Mouse (Mus musculus) G1E (cell line): Measurements from ENCODE around the gene Egln1. TPM values are rescaled to one million over a fixed set of nuclear protein-coding genes. Genes with fewer than 3 reads are reported as not detected.

ENCODE experiments used
- ATAC-seq: 2 replicates; pipeline ENCODE4 v1.8.0; 2016; ENCODE audit warnings: mild to moderate bottlenecking; ENCODE audit not compliant: insufficient number of reproducible peaks, poor library complexity, low FRiP score, severe bottlenecking; ENCODE audit errors: extremely low read depth
- DNase-seq: peaks from one replicate; pipeline ENCODE4 v3.0.0; 2012; ENCODE audit warnings: low spot score
- H3K27me3 ChIP-seq: 2 replicates; pipeline ENCODE4 v1.6.1; 2012; ENCODE audit warnings: mild to moderate bottlenecking, low read length, inconsistent platforms; ENCODE audit not compliant: insufficient read depth
- H3K36me3 ChIP-seq: replicated peaks from 2 replicates; pipeline ENCODE3; 2012; ENCODE audit warnings: mild to moderate bottlenecking, inconsistent platforms
- H3K4me1 ChIP-seq: 2 replicates; pipeline ENCODE4 v1.6.1; 2012; ENCODE audit warnings: low read depth, low read length, inconsistent platforms, mixed read lengths; ENCODE audit not compliant: insufficient read depth
- H3K4me3 ChIP-seq: 2 replicates; pipeline ENCODE4 v1.5.1; 2012; ENCODE audit warnings: low read depth, mild to moderate bottlenecking, inconsistent platforms, low read length, moderate library complexity, mixed read lengths
- H3K9me3 ChIP-seq: replicated peaks from 2 replicates; pipeline ENCODE4 v1.6.1; 2012; ENCODE audit warnings: inconsistent platforms
- CTCF ChIP-seq: IDR thresholded peaks from 2 replicates; pipeline ENCODE4 v1.5.1; 2012; ENCODE audit warnings: low read depth, low read length, inconsistent platforms, mixed read lengths
- GATA1 ChIP-seq: IDR thresholded peaks from 2 replicates; pipeline ENCODE4 v1.6.1; 2012; ENCODE audit warnings: borderline replicate concordance, low read length, inconsistent platforms, mixed read lengths
- GATA2 ChIP-seq: IDR thresholded peaks from 2 replicates; pipeline ENCODE4 v1.6.1; 2012; ENCODE audit warnings: low read depth, low read length, inconsistent platforms, borderline replicate concordance
- POLR2AphosphoS5 ChIP-seq: IDR thresholded peaks from 2 replicates; pipeline ENCODE4 v1.6.1; 2012; ENCODE audit warnings: low read depth, low read length, inconsistent platforms; ENCODE audit not compliant: insufficient replicate concordance
- TAL1 ChIP-seq: conservative IDR thresholded peaks from 2 replicates; pipeline ENCODE4 v1.6.1; 2012; ENCODE audit warnings: low read depth, low read length, inconsistent platforms, mixed read lengths
- polyA plus RNA-seq: library from polyadenylated mRNA; stranded (reverse); fragments of >175 nt; gene quantifications from 2 replicates; pipeline ENCODE4 v1.2.3, GENCODE M21; 2012
- total RNA-seq, 2 experiments: library from RNA; stranded (forward) in 1 of 2; stranded (reverse) in 1 of 2; fragments of 200-1000 nt in 1 of 2; fragments of >200 nt in 1 of 2; fragmentation: Nextera tagmentation in 1 of 2; gene quantifications; 2 replicates each; pipeline ENCODE4 v1.2.3; 2014 to 2017

The Egln1 gene
- total and polyA plus RNA-seq, 3 experiments = 17.6 to 39.3 (median 33.8) TPM

- ATAC-seq = no peak
- TF ChIP-seq TAL1 = no peak
- no peak for TF ChIP-seq CTCF
- TF ChIP-seq GATA2 = no peak
- TF ChIP-seq GATA1 = no peak
- no peak for TF ChIP-seq POLR2AphosphoS5
- H3K36me3 ChIP-seq = no peaks in the 10 kb centered on the region
- no peak for DNase-seq
- peaks cover 31% of the 10 kb centered on the region for H3K9me3 ChIP-seq
- H3K4me3 ChIP-seq = no peak overlapping the region
- H3K27me3 ChIP-seq = 0 out of 2 replicates have a peak, but pooled peaks cover 2% of the 10 kb centered on the region
- no peaks in the 10 kb centered on the region for H3K4me1 ChIP-seq
Measured at GRCm38 (mm10) chr8:124960226-124960880, 11.2 kb upstream of the Egln1 start.

GRCm38 (mm10) chr8:124959462-124960225 is 10.5 kb upstream of the Egln1 start:
- H3K9me3 ChIP-seq = peaks cover 31% of the 10 kb centered on the region
- ATAC-seq = no peak
- DNase-seq = no peak
- no peak for TF ChIP-seq TAL1
- TF ChIP-seq CTCF = no peak
- no peak for TF ChIP-seq GATA2
- no peak for TF ChIP-seq POLR2AphosphoS5
- no peak for TF ChIP-seq GATA1
- 0 out of 2 replicates have a peak, but pooled peaks cover 2% of the 10 kb centered on the region for H3K27me3 ChIP-seq
- no peaks in the 10 kb centered on the region for H3K4me1 ChIP-seq
- no peaks in the 10 kb centered on the region for H3K36me3 ChIP-seq
- no peak overlapping the region for H3K4me3 ChIP-seq

- Histone ChIP-seq H3K4me1 (peaks cover 12% of the 10 kb centered on the region), H3K9me3 (peaks cover 19% of the 10 kb centered on the region), H3K4me3 (no peak overlapping the region), H3K36me3 (peaks cover 7% of the 10 kb centered on the region), H3K27me3 (no peaks in the 10 kb centered on the region)
- TF ChIP-seq GATA1 (no peak), CTCF (no peak), TAL1 (no peak), GATA2 (no peak), POLR2AphosphoS5 (no peak)
- DNase-seq (no peak), ATAC-seq (no peak)
Measured at GRCm38 (mm10) chr8:124954572-124955082, 5.5 kb upstream of the Egln1 start.

- ATAC-seq (no peak), DNase-seq (no peak)
- Histone ChIP-seq H3K4me1 (peaks cover 12% of the 10 kb centered on the region), H3K9me3 (peaks cover 20% of the 10 kb centered on the region), H3K36me3 (peaks cover 7% of the 10 kb centered on the region), H3K27me3 (no peaks in the 10 kb centered on the region), H3K4me3 (no peak overlapping the region)
- no peak for TF ChIP-seq GATA2
- no peak for TF ChIP-seq CTCF
- TF ChIP-seq GATA1 = no peak
- TF ChIP-seq TAL1 = no peak
- TF ChIP-seq POLR2AphosphoS5 = no peak
Measured at GRCm38 (mm10) chr8:124953188-124953587, 4.1 kb upstream of the Egln1 start.

- Histone ChIP-seq H3K36me3 (peaks cover 18% of the 10 kb centered on the region), H3K9me3 (peaks cover 31% of the 10 kb centered on the region), H3K4me3 (peak overlapping the region; percentile 13; the same call in 1 of the 2 replicates), H3K27me3 (no peaks in the 10 kb centered on the region), H3K4me1 (peaks cover 22% of the 10 kb centered on the region)
- TF ChIP-seq GATA2 (no peak), CTCF (no peak), TAL1 (no peak), POLR2AphosphoS5 (no peak), GATA1 (no peak)
- no peak for ATAC-seq
- DNase-seq = no peak
Measured at GRCm38 (mm10) chr8:124950865-124951264, 1.7 kb upstream of the Egln1 start.

- H3K4me1 ChIP-seq = peaks cover 29% of the 10 kb centered on the region
- no peak for TF ChIP-seq GATA2
- TF ChIP-seq GATA1 = no peak
- no peak for TF ChIP-seq TAL1
- TF ChIP-seq CTCF = no peak
- no peak for TF ChIP-seq POLR2AphosphoS5
- DNase-seq = no peak
- peaks cover 23% of the 10 kb centered on the region for H3K36me3 ChIP-seq
- peak overlapping the region; percentile 92 for H3K4me3 ChIP-seq
- ATAC-seq = no peak; the same call in 1 of the 2 replicates
- no peaks in the 10 kb centered on the region for H3K27me3 ChIP-seq
- H3K9me3 ChIP-seq = peaks cover 28% of the 10 kb centered on the region
Measured at GRCm38 (mm10) chr8:124950069-124950456, 939 bp upstream of the Egln1 start.
